Mouse (Mus musculus) cerebellum, postnatal 25 days (tissue): Measurements from ENCODE around the gene Ipmk.
A peak's percentile ranks its signal among the peaks of the same experiment; 100 is the strongest.

Source experiments
- DNase-seq, 2 experiments: peaks; one replicate each; pipeline ENCODE4 v3.0.0; 2021; ENCODE audit warnings: mixed read lengths in 2 of 2

Ipmk gene

DNA sequence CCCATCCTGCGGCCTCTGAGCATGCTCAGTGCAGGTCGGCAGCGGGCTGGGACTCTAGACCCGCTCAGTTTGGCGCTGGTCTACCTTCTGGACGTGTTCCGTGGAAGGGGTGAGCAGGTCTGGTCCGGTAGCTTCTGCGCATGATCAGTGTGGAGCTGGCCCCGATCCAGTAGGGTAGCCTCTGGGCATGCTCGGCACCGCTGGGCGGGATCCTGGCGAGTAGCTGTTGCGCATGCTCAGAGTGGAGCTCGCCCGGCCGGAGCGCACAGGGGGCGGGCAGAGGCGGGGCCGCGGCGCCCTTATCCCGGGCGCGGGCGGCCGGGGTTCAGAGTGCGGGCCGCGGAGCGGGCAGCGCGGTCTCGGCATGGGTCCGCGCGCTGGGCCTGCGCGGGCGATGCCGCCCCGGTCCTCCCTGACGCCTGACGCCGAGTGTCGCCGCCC, at the start of gene Ipmk:
Gene Ipmk (plus strand): TSS at position 255 of the 441 bp plus-strand sequence.
- peak; percentile 100 for DNase-seq

- DNase-seq = peak; percentile 50 to 66
These were observed 47.4 kb upstream of the Ipmk start for GRCm38 (mm10) chr10:71300161-71300560.

DNA sequence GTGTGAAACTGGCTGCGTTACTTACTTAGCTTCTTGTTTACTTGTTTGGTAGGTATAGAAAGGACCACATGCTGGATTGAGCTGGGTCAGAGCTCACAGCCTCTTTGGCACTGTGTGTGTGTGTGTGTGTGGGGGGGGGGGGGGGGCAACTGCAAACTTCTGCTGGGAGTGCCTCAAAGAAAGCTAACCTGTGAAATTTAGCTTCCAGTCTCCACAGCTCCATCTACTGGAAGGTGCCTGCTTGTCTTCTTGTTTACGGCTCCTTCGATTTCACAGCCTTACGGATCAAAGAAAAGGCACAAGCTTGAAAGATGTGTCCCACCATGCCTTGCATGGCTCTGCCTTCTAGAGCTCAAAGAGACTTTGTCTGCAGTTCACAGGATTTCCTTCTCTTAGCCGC, 45.1 kb upstream of the Ipmk start:
- peak in 1 of 2 experiments; percentile 33 for DNase-seq

GRCm38 (mm10) chr10:71306190-71306589, 41.4 kb upstream of the Ipmk start:
- peak; percentile 50 to 68 for DNase-seq

GRCm38 (mm10) chr10:71306759-71307158, 40.8 kb upstream of the Ipmk start:
- DNase-seq = no peak

DNA sequence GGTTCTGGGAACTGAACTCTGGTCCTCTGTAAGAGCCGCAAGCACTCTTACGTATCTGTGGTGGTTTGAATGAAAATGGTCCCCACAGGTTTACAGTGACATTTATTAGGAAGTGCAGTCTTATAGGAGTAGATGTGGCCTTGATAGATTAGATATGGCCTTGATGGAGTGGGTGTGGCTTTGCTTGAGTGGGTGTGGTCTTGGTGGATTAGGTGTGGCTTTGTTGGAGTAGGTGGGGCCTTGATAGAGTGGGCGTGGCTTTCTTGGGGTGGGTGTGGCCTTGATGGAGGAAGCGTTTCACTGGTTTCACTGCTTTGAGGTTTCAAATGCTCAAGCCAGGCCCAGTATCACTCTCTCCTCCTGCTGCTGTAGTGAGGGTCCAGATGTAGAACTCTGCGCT, 39.4 kb upstream of the Ipmk start:
- no peak for DNase-seq

- no peak for DNase-seq
These were observed 37.3 kb upstream of the Ipmk start for GRCm38 (mm10) chr10:71310288-71310687.

DNA sequence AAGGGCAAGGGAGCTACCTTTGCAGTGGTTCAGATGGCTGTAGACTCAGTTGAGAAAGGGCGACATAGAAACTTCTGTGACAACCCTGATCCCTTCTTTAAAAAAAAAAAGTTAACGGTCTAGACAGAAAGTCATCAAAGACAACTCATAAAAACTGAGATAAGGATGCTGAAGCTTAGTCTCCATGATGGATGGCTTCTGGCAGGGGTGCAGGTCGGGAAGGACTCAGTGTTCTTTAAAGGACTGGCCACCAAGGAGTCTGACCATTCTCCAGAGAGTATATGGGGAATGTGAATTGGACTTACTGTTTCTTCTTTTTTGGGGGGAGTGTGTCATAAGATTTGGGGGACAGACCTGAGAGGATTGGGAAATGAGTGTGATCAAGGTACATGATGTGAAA, 33.0 kb upstream of the Ipmk start:
- no peak for DNase-seq

GRCm38 (mm10) chr10:71316056-71316455, 31.5 kb upstream of the Ipmk start:
- peak in 1 of 2 experiments; percentile 28 for DNase-seq

DNA sequence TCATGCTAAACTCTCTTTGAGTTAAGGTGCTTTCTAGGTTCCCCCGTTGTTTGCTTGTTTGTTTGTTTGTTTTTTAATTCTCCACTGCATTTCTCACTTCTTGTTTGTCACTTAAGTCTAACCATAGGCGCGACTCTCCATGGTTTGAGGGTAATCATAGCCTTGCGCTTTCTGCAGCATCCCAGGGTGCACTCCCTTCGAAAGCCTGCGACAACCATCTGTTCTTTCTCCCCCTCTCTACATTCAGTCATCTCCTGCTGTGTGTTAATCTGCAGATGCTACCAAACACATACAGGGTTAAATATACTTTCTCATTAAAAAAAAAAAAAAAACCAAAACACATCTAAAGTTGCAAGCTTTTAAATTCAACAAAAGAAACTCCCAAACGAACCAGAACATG, 31.1 kb upstream of the Ipmk start:
- no peak for DNase-seq

DNA sequence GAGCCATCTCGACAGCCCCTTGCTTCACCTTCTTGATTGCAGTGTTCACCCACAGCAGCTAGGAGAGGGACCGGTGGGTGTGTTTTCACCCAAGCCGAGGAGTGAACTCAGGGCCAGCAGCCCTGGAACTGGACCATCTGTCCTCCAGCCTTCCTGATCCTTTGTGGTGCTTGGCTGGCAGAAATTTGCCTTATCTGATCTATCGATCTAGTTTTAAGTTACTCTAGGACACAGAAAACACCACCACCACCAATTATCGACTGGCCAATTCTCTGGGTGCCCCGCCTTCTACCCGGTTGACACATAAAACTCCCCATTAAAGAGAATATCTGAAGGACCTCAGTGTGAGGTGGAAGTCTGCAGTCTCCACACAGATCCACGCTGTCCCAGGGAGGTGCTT, 23.9 kb upstream of the Ipmk start:
- DNase-seq = no peak

GRCm38 (mm10) chr10:71326123-71326522, 21.4 kb upstream of the Ipmk start:
- no peak for DNase-seq

DNA sequence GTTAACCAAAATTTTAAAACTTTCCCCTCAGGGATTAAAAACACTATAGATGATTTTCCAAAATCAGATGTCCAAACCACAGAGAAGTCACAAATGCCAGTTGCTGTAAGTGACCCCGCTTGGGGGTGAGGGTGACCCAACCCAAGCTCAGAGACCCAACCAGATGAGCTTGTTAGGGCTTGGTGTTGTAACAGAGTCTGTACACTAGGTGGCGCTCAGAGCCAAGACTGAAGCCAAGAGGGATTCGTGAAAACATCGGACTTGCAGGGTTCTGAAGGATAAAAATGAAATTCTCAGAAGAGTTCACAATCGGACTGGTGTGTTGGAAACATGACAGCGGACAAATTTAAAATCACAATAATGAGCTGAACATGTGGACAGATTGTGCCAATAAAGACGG, 20.8 kb upstream of the Ipmk start:
- peak; percentile 78 to 82 for DNase-seq

DNA sequence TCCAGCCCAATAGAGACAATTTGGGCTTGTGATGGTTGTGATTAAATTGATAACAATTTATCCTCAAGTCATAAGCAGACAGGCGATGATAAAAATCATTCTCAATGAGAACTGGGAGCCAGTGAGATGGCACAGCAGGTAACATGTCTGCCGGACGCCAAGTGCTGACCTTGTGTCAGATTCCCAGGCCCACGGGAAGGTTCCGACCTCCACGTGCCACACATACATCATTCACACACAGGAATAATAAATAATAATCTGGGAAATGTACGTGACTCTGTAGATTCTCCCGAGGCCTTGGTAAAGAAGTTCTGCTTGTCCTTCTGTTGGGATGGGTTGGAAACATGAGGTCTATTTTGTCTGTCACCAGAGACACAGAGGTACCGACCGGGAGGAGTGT, 20.2 kb upstream of the Ipmk start:
- DNase-seq = no peak

- no peak for DNase-seq
These were observed 19.2 kb upstream of the Ipmk start for GRCm38 (mm10) chr10:71328382-71328781.

GRCm38 (mm10) chr10:71328870-71329269, 18.7 kb upstream of the Ipmk start:
- no peak for DNase-seq

GRCm38 (mm10) chr10:71329295-71329694, 18.3 kb upstream of the Ipmk start:
- DNase-seq = no peak

GRCm38 (mm10) chr10:71330070-71330469, 17.5 kb upstream of the Ipmk start:
- DNase-seq = no peak

- DNase-seq = no peak
These were observed 15.7 kb upstream of the Ipmk start for GRCm38 (mm10) chr10:71331908-71332307.

GRCm38 (mm10) chr10:71332376-71332775, 15.2 kb upstream of the Ipmk start:
- DNase-seq = no peak

- DNase-seq = no peak
These were observed 14.7 kb upstream of the Ipmk start for GRCm38 (mm10) chr10:71332859-71333258.

DNA sequence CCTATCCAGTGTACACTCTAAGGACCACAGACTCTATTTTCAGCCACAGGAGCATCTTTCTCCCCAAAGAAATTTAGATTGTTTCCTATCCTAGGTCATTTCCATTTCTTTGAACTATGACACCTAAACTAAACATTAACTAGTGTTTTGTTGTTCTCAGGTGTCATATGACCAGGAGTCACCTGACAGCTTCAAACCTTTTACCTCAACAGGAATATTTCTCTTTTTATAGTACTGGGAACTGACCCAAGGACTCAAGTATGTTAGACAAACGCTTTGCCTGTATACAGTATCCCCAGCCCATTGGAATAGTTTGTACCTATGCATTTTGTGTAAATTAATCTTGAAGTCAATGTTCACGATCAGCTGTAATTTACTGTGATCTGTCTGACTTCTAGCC, 9.8 kb upstream of the Ipmk start:
- DNase-seq = no peak

DNA sequence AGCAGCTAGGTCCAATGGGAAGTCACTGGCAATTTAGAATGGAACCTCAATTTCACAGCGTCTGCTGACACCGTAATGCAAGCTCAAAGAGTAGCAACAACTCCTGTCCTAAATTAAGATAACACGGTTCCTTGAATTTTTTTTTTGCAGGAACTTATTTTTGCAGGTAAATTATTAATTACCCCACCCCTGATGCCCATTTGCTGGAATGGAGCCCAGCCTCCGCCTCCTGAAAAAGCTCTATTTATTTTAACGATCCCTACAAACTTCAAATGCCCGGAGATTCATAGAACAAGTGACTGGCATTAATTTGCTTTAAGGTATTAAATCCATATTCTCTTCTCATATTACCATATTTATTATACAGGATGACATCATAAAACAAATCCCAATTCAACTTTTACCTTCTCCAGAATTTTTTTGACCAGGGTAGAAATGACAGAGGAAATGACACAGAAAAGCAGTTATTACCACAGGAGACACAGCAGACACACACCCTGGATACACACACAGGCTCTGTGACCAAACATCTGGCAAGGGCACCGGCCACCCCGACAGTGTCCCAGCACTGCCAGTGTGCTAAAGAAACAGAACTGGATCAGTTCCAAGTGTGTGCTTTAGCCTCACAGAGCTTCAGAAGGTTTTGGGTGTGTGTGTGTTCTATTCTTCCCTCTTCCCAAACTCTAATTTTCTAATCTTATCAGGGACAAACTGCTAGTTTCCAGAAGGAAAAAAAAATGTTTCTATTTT, 9.2 kb upstream of the Ipmk start:
- no peak for DNase-seq

DNA sequence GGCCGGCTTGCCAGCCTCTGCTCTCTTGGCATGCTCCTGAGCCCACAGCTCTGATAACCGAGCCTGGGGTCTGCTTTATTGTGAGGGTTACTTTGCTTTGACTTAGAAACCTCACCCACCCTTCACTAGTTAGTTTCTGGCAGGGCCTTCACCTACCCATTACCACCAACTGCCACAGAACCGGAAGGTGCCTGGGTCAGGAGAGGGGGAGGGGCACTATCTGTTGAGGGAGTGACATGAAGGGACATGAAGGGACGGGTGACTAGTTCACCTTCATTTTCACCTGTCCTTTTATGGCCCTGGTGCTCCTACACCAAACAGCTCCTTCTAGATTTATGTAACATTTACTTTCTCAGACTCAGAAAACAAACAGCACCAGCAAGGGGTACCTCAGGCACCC, 8.1 kb upstream of the Ipmk start:
- DNase-seq = no peak

GRCm38 (mm10) chr10:71340195-71340594, 7.4 kb upstream of the Ipmk start:
- no peak for DNase-seq
